Mouse (Mus musculus) midbrain, embryonic 11.5 days (tissue): ENCODE measurements at regions not wholly inside any gene's neighbourhood (a gene's known extent, or its start where the extent isn't known, plus 50 kb on each side); places are given as distances from the start of the nearest gene placed in this dataset.

Experiments
- ATAC-seq: fragments of 200-750 bp; cut with Nextera tagmentation; 2 replicates; pipeline ENCODE4 v1.8.0; 2017; ENCODE audit warnings: moderate TSS enrichment, moderate library complexity; ENCODE audit not compliant: low FRiP score
- DNase-seq: peaks from one replicate; pipeline ENCODE4 v3.0.0; 2015; ENCODE audit warnings: low spot score; ENCODE audit errors: missing footprints
- H3K27ac ChIP-seq: fragments of 300-500 bp; sonication (generic); 2 replicates; pipeline ENCODE4 v1.5.1; 2014; ENCODE audit warnings: low read depth, low read length
- H3K27me3 ChIP-seq: fragments of 300-500 bp; sonication (generic); 2 replicates; pipeline ENCODE4 v1.6.1; 2014; ENCODE audit warnings: mild to moderate bottlenecking, low read length, moderate library complexity, mixed read lengths; ENCODE audit not compliant: control insufficient read depth, insufficient read depth
- H3K36me3 ChIP-seq: fragments of 300-500 bp; sonication (generic); 2 replicates; pipeline ENCODE4 v1.6.1; 2014; ENCODE audit warnings: mild to moderate bottlenecking, low read length, moderate library complexity, mixed read lengths; ENCODE audit not compliant: control insufficient read depth, insufficient read depth
- H3K4me1 ChIP-seq: fragments of 300-500 bp; sonication (generic); 2 replicates; pipeline ENCODE4 v1.6.1; 2014; ENCODE audit warnings: low read length; ENCODE audit not compliant: control insufficient read depth, insufficient read depth
- H3K4me2 ChIP-seq: fragments of 300-500 bp; sonication (generic); 2 replicates; pipeline ENCODE4 v1.6.1; 2014; ENCODE audit warnings: mild to moderate bottlenecking, moderate library complexity
- H3K4me3 ChIP-seq: fragments of 300-500 bp; sonication (generic); 2 replicates; pipeline ENCODE4 v1.5.1; 2014; ENCODE audit warnings: low read depth, low read length
- H3K9ac ChIP-seq: fragments of 300-500 bp; sonication (generic); 2 replicates; pipeline ENCODE4 v1.6.1; 2014; ENCODE audit warnings: low read length
- H3K9me3 ChIP-seq: fragments of 300-500 bp; sonication (generic); 2 replicates; pipeline ENCODE4 v1.6.1; 2016; ENCODE audit warnings: low read length; ENCODE audit not compliant: control insufficient read depth
- WGBS: fragments of 180-500 bp; shearing (Covaris S2); extraction: QIAGEN DNeasy Blood & Tissue Kit; methylation state at CpG from one replicate; pipeline ENCODE4 v1.1.7; 2014; 5-methylcytosine and 5-hydroxymethylcytosine counted together

DNA sequence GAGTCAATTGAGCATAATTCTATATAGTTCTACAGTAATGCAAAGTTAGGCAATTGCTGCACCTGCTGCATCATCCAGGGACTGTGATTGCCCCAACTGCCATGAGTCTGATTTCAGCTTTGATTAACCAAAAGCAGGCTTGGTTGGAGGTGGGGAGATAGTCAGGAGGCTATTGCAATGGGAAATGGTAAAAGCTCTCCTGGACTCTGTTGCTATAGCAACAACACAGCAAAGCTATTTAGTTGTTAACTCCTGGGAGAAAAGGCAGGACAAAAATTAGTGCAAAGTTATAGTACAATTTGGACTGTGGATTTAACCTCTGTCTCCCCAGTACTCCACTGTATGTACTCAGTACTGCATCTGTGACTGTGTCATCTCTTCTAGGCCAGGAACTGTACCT is 51.7 kb upstream of the Rasgrf1 start:
- Histone ChIP-seq H3K9ac (no peak overlapping the region), H3K4me2 (no peak overlapping the region), H3K4me3 (no peak overlapping the region), H3K36me3 (no peaks in the 10 kb centered on the region), H3K27me3 (no peaks in the 10 kb centered on the region), H3K9me3 (no peaks in the 10 kb centered on the region), H3K4me1 (no peaks in the 10 kb centered on the region), H3K27ac (no peak overlapping the region)
- DNase-seq: no peak
- ATAC-seq: no peak

DNA sequence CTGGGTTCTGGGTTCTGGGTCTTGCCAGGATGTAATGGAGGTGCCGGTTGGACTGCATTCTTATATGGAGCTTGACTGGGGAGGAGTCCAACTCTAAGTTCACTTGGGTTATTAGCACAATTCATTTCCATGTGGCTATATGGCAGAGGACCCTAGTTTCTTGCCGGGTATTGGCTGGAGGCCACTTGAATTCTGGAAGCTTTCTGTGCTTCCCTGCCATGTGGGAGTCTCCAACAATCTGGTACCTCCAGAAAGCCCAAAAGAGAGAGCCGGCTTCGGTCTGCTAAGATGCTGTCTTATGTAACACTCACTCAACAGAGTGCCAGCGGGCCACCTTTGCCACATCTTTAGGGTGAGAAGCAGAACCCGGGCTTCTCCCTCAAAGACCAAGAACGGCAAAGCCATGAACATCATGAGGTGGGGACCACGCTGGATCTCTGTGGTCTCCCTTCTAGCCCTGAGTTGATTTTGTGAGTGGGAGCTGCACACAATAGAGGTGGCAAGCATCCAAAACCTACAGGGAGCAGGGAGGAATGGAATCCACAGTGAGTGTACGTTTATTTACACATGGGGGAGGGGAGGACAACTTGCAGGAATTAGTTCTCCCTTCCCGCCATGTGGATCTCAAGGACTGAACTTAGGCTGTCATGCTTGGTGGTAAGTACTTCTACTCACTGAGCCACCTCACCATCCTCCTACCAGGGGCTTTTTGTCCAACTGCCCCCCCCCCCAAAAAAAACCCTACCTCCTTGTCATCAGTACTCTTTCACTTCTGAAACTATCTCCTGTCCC is 59.0 kb upstream of the Rasgrf1 start:
- H3K9ac ChIP-seq: no peak overlapping the region
- no peaks in the 10 kb centered on the region for H3K4me1 ChIP-seq
- no peaks in the 10 kb centered on the region for H3K27me3 ChIP-seq
- H3K36me3 ChIP-seq: no peaks in the 10 kb centered on the region
- H3K4me2 ChIP-seq: no peak overlapping the region
- ATAC-seq: no peak
- H3K4me3 ChIP-seq: no peak overlapping the region
- H3K27ac ChIP-seq: no peak overlapping the region
- H3K9me3 ChIP-seq: no peaks in the 10 kb centered on the region
- 87% methylated on average over 10 of the region's 10 CpGs for WGBS
- no peak for DNase-seq

DNA sequence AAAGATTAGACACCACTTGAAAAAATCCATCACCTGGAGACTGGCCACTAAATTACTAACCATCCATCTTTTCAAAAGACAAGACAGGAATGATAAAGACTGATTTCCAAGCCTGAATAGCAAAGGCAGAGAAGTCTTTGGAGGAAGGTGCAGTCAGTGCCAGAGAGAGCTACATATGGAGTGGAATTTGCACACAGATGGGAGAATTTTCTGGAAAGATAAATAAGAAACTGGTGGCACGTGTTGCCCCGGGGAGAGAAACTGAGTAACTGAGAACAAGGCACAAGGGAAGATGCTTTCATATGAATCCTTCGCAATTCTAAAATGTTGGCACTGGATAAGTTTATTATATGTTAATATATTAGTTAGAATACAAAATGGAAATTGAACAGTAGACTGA is 59.8 kb upstream of the Rasgrf1 start:
- Histone ChIP-seq H3K4me2 (no peak overlapping the region), H3K9ac (no peak overlapping the region), H3K36me3 (no peaks in the 10 kb centered on the region), H3K4me3 (no peak overlapping the region), H3K27me3 (no peaks in the 10 kb centered on the region), H3K9me3 (no peaks in the 10 kb centered on the region), H3K27ac (no peak overlapping the region), H3K4me1 (no peaks in the 10 kb centered on the region)
- DNase-seq (no peak), ATAC-seq (no peak)
- 87% methylated on average over 3 of the region's 3 CpGs for WGBS

DNA sequence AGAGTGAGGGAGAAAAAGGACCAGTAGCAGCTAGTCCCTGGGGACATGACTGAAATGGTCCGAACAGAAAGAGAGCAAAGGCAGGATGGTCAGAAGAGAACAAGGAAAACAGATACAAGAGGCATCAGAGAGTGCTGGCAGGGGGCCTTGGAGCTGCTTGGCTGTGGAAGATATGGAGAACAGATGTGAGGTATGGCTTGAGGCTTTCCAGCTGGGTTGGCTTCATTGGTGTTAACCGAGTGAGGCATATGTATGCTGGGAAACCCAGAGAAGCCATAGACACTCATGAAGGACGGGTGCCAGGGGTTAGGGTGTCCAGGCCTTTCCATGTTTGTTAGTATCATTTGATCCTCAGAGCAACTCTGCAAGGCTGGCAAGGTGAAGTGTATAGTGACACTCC is 61.1 kb upstream of the Rasgrf1 start:
- no peak for DNase-seq
- Histone ChIP-seq H3K9me3 (no peaks in the 10 kb centered on the region), H3K27ac (no peak overlapping the region), H3K4me3 (no peak overlapping the region), H3K36me3 (no peaks in the 10 kb centered on the region), H3K9ac (no peak overlapping the region), H3K27me3 (no peaks in the 10 kb centered on the region), H3K4me2 (no peak overlapping the region), H3K4me1 (no peaks in the 10 kb centered on the region)
- no peak for ATAC-seq
- 71% methylated on average over 3 of the region's 3 CpGs for WGBS

DNA sequence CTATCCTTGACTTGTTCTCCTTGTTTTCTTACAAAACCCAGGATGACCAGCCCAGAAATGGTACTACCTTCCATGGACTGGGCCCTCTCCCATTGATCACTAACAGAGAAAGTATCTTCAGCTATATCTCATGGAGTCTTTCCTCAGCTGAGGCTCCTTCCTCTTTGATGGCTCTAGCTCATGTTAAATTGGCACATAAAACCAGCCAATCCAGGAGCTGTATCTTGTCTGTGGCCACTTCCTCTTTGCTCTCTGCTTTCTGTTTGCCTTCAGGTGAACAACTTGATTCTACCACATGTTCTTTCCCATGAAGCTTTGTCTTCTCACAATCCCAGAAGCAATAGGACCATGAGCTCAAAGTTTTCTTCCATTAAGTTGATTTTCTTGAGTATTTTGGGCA is 62.7 kb upstream of the Rasgrf1 start:
- Histone ChIP-seq H3K9ac (no peak overlapping the region), H3K9me3 (no peaks in the 10 kb centered on the region), H3K36me3 (no peaks in the 10 kb centered on the region), H3K27me3 (no peaks in the 10 kb centered on the region), H3K27ac (no peak overlapping the region), H3K4me2 (no peak overlapping the region), H3K4me1 (no peaks in the 10 kb centered on the region), H3K4me3 (no peak overlapping the region)
- DNase-seq (no peak), ATAC-seq (no peak)

DNA sequence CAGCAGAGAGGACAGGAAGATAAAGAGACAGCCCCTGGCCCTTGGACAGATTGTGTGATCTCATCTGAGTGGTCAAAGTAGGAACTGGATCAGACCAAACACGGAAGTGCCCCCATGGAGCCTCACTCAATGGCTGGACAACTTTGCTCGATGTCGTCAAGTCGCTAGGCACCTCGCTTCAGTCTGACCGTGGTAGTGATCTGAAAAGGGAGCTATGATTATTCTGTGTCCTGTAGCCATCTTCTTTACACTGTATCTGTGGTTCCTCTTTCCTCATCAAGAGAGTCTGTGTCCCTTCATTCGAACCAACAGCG is 67.0 kb upstream of the Rasgrf1 start:
- H3K36me3 ChIP-seq: no peaks in the 10 kb centered on the region
- WGBS: 95% methylated on average over 8 of the region's 8 CpGs
- ATAC-seq (no peak), DNase-seq (no peak)
- H3K27ac ChIP-seq: no peak overlapping the region
- H3K27me3 ChIP-seq: no peaks in the 10 kb centered on the region
- no peak overlapping the region for H3K4me3 ChIP-seq
- no peaks in the 10 kb centered on the region for H3K9me3 ChIP-seq
- H3K9ac ChIP-seq: no peak overlapping the region
- H3K4me1 ChIP-seq: no peaks in the 10 kb centered on the region
- no peak overlapping the region for H3K4me2 ChIP-seq

GRCm38 (mm10) chr9:89841866-89842775 is 67.6 kb upstream of the Rasgrf1 start:
- Histone ChIP-seq H3K4me3 (no peak overlapping the region), H3K27ac (no peak overlapping the region), H3K9me3 (no peaks in the 10 kb centered on the region), H3K4me1 (no peaks in the 10 kb centered on the region), H3K4me2 (no peak overlapping the region), H3K36me3 (no peaks in the 10 kb centered on the region), H3K9ac (no peak overlapping the region), H3K27me3 (no peaks in the 10 kb centered on the region)
- WGBS: 70% methylated on average over 12 of the region's 12 CpGs
- DNase-seq: no peak
- ATAC-seq: no peak

- Histone ChIP-seq H3K9ac (no peak overlapping the region), H3K36me3 (no peaks in the 10 kb centered on the region), H3K4me1 (no peaks in the 10 kb centered on the region), H3K27ac (no peak overlapping the region), H3K27me3 (no peaks in the 10 kb centered on the region), H3K4me3 (no peak overlapping the region), H3K4me2 (no peak overlapping the region), H3K9me3 (no peaks in the 10 kb centered on the region)
- no peak for ATAC-seq
- 51% methylated on average over 2 of the region's 2 CpGs for WGBS
- DNase-seq: no peak
Observed at GRCm38 (mm10) chr9:89841371-89841770, 68.3 kb upstream of the Rasgrf1 start.

DNA sequence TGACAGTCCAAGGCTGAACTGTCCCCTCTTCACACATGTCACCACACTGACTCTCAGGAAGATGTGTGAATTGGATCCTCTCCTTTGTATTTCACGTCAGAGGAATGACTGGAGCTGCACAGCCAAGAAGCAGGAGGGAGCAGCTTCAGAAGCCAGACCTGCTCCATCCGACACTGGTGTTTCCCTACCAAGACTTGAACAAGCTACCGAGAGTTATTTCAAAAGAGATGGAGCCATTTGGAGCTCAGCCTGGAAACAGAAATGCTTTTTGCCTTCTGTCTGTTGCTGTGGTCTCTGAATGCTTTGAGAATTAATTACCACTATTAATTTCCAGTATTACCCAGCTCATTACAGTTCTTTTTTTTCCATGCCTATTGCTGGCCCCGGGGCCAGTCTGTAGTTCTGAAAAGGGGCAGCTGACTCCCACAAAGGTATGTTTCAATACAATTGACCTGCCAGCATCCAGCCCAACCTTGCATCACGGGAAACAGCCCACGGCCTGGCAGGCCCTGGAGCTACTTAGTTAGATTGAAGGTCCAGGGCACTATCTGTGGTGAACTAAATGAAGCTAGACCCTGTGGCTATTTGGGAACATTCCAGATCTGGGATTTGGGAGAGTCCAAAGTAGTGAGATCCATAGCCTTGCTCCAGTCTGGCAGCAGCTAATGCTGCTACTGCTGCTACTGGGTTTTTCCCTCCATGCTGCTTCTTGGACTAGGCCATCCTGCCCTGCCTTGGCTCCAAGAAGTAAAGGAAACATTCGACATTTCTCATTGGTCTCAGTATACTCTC is 73.1 kb upstream of the Rasgrf1 start:
- H3K27me3 ChIP-seq: no peaks in the 10 kb centered on the region
- H3K36me3 ChIP-seq: no peaks in the 10 kb centered on the region
- no peaks in the 10 kb centered on the region for H3K4me1 ChIP-seq
- no peak overlapping the region for H3K4me2 ChIP-seq
- H3K9ac ChIP-seq: no peak overlapping the region
- 89% methylated on average over 7 of the region's 7 CpGs for WGBS
- no peak overlapping the region for H3K27ac ChIP-seq
- H3K9me3 ChIP-seq: no peaks in the 10 kb centered on the region
- ATAC-seq (no peak), DNase-seq (no peak)
- H3K4me3 ChIP-seq: no peak overlapping the region
